Mouse (Mus musculus): ENCODE results near the gene Plk3.

DNA sequence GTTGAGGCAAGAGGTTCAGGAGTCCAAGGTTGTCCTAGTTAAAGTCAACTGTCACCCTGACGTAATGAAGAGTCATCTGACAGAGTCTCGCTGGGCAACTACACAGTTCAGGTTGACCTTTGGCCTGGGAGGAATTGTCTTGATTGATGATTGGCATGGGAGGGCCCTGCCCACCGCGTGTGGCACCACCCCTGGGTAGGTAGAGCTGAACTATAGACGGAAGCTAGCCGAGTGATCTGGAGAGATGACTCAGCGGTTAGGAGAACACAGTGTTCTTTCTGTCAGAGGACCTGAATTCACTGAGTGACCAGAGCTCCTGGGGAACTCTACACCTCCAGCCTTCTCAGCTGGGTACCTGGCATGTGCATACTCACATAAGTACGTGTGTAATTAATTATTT, 2.3 kb upstream of the Plk3 start:
- no peak for TF ChIP-seq TAL1 (IDR thresholded peaks at IDR 0.05; ENCODE audit: low read length)
- no peak for TF ChIP-seq GATA1 (IDR thresholded peaks at IDR 0.05; ENCODE audit: low read length)

Data from erythroblast, embryonic 14.5 days (primary cell).